Mouse (Mus musculus) megakaryocyte-erythroid progenitor cell, adult 5 weeks (primary cell): ENCODE data around the gene Pgam5. TPM values are rescaled to one million over a fixed set of nuclear protein-coding genes. Genes with fewer than 3 reads are reported as not detected.

Experiments used
- polyA plus RNA-seq: library from polyadenylated mRNA; stranded (reverse); fragments of >175 nt; gene quantifications from 2 replicates; pipeline ENCODE4 v1.2.3, GENCODE M21; 2012

The Pgam5 gene
- 11.6 and 13.4 TPM in 2 replicates for polyA plus RNA-seq

DNA sequence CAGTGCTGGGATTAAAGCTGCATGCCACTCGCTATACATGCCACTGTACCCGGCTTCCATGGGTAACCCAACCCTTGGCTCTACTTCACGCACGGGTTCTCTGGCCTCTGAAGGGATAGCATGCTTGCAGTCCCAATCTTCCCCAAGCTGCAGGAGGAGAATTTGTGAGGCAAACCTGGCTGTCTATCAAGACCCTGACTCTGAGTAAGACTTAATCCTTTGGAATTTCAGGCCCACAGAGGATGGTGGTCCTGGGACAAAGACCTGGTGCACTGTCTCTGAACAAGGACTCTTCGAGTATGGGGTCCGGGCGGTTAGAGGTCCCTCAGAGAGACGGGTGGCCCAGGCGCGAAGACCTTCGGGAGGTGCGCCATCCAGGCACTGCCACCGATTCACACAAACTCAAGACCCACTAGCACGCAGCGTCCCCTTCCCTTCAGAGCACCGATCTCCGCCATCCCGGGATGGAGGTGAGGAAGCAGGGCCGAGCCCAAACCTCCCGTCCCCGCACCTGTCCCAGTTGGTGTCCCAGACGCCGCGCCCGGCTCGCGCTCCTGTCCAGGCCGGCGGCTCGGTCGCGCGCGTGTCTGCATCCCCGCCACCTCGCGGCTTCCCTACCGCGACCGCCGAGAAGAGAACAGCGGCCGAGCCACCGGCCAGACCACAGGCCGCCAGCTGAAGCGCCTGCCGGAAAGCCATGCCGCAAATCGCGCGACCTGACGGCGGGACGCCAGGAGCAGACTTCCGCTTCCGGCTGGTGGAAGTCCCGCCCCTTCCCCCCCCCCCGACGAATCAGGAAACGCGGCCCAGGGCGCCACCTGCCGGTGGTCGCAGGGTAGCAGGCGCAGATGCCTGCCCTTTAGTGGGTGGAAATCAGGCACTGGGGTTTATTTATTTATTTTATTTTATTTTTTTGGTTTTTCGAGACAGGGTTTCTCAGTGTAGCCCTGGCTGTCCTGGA lies at the start of gene Pgam5:
Pgam5 (minus strand) TSS at position 773 of the 961 bp plus-strand sequence.

GRCm38 (mm10) chr5:110285770-110286445 lies 16.2 kb upstream of the Pgam5 start, which contains the start of the genes Pxmp2 and Pole:
Pxmp2 (minus strand) TSS chr5:110286186.
Pole (plus strand) TSS chr5:110286306.

GRCm38 (mm10) chr5:110230780-110231461 lies 38.8 kb downstream of the Pgam5 start, which contains the start of gene Ankle2:
Ankle2 (plus strand) TSS chr5:110231004.

Other genes starting within 250 kb of the Pgam5 start
- gene Gm17655, start 197.4 kb downstream of the Pgam5 start, polyA plus RNA-seq = 0.09 TPM in 1 of 2 replicates, not detected in the other
- 0.03 TPM in 1 of 2 replicates, not detected in the other for gene Gm35315, start 175.5 kb downstream of the Pgam5 start, polyA plus RNA-seq
- gene Plcxd1, start 169.9 kb downstream of the Pgam5 start, polyA plus RNA-seq = 0.08 and 0.09 TPM in 2 replicates
- 86.3 and 108 TPM in 2 replicates for gene Gtpbp6, start 161.7 kb downstream of the Pgam5 start, polyA plus RNA-seq
- gene Zfp605, start 159.8 kb downstream of the Pgam5 start, polyA plus RNA-seq = 0.37 and 0.67 TPM in 2 replicates
- gene Chfr, start 134.1 kb downstream of the Pgam5 start, polyA plus RNA-seq = 43.5 and 55.3 TPM in 2 replicates
- gene Golga3, start 93.2 kb downstream of the Pgam5 start, polyA plus RNA-seq = 3.3 and 3.5 TPM in 2 replicates
- 14.0 and 15.1 TPM in 2 replicates for gene Ankle2, start 38.9 kb downstream of the Pgam5 start, polyA plus RNA-seq
- gene Pxmp2, start 16.3 kb upstream of the Pgam5 start, polyA plus RNA-seq = 12.7 and 13.9 TPM in 2 replicates
- gene Pole, start 16.4 kb upstream of the Pgam5 start, polyA plus RNA-seq = 15.1 and 23.6 TPM in 2 replicates
- not detected in 2 replicates for gene P2rx2, start 73.3 kb upstream of the Pgam5 start, polyA plus RNA-seq
- gene Lrcol1, start 74.8 kb upstream of the Pgam5 start, polyA plus RNA-seq = not detected in 2 replicates
- gene Fbrsl1, start 178.6 kb upstream of the Pgam5 start, polyA plus RNA-seq = 171 and 222 TPM in 2 replicates